In the genomic region with DNA sequence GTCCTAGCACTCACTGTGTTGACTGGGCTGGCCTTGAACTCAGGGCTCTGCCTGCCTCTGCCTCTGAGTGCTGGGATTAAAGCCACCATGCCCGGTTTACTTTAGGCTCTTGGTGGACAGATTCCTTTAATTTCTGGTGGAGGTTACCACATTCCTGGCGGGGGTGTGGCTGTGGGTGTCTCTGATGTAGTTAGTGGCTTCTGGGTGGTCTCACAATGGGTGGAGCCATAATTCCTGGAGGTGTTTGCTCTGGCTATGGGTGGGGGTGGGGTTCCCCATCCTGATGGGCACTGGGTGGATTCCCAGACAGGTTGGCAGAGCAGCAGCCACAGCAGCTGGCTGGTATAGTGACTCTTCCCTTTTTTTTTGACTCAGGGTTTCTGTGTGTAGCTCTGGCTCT, we compare ENCODE assay signal across 18 mouse cellular contexts. TPM values are rescaled to one million over a fixed set of nuclear protein-coding genes. Genes with fewer than 3 reads are reported as not detected.
"Had no signal": no experiment of that assay in that cellular context is flagged by ENCODE, and none has a peak within 500 bp of the region (broad histone marks: within the 10 kb centered on the region; RNA-seq: fewer than 3 reads in every experiment).

No protein-coding gene starts in this region.

- H3K9ac ChIP-seq: kidney, embryonic 15.5 days; lung, embryonic 15.5 days; midbrain, embryonic 12.5 days; neural tube, embryonic 13.5 days had no signal

- H3K36me3 ChIP-seq: kidney, embryonic 15.5 days; limb, embryonic 10.5 days; lung, embryonic 15.5 days; midbrain, embryonic 12.5 days; neural tube, embryonic 13.5 days had no signal

- DNase-seq: kidney, adult 2 months; kidney, postnatal 14 days; lung, postnatal 14 days; right cerebral cortex, postnatal 14 days; thymus, postnatal 4 days had no signal

- H3K27ac ChIP-seq: kidney, embryonic 15.5 days; left cerebral cortex, adult 2 months; limb, embryonic 10.5 days; lung, embryonic 15.5 days; midbrain, embryonic 12.5 days; neural tube, embryonic 13.5 days had no signal

- ATAC-seq: midbrain, embryonic 16.5 days had no signal

- H3K27me3 ChIP-seq: kidney, embryonic 15.5 days; lung, embryonic 15.5 days; midbrain, embryonic 12.5 days; neural tube, embryonic 13.5 days had no signal

- H3K4me3 ChIP-seq: kidney, embryonic 15.5 days; left cerebral cortex, adult 2 months; limb, embryonic 10.5 days; lung, embryonic 15.5 days; midbrain, embryonic 12.5 days; neural tube, embryonic 13.5 days had no signal

- H3K4me2 ChIP-seq: kidney, embryonic 15.5 days; liver, embryonic 11.5 days; lung, embryonic 15.5 days; midbrain, embryonic 12.5 days; neural tube, embryonic 13.5 days had no signal

- H3K4me1 ChIP-seq: lung, embryonic 15.5 days; midbrain, embryonic 12.5 days; neural tube, embryonic 13.5 days had no signal

- H3K9me3 ChIP-seq: kidney, embryonic 15.5 days; limb, embryonic 10.5 days; lung, embryonic 15.5 days; midbrain, embryonic 12.5 days; neural tube, embryonic 13.5 days had no signal

RNA-seq across cellular contexts. Expression of a gene that starts 24.1 kb away (rescaled TPM):
- total RNA-seq: layer of hippocampus, adult 8-10 months; left cerebral cortex, adult 2 months; left cerebral cortex, postnatal 14 days; megakaryocyte-erythroid progenitor cell, adult 5-6 weeks had no signal
- polyA plus RNA-seq: kidney, embryonic 15.5 days; limb, embryonic 10.5 days; liver, embryonic 16.5 days; midbrain, embryonic 16.5 days; stomach, embryonic 16.5 days had no signal
